Mouse (Mus musculus) liver, embryonic 14.5 days (tissue): Measurements from ENCODE around the gene Aifm3. TPM values are rescaled to one million over a fixed set of nuclear protein-coding genes. Genes with fewer than 3 reads are reported as not detected.
"Not testable (repeated sequence)": the region's sequence is repeated elsewhere in the genome, so short reads cannot be mapped to it uniquely, and the experiment has no call there.

Experiments used
- ATAC-seq: fragments of 200-750 bp; cut with Nextera tagmentation; 2 replicates; pipeline ENCODE4 v1.8.0; 2017; ENCODE audit warnings: moderate number of reproducible peaks, mild to moderate bottlenecking, moderate library complexity; ENCODE audit not compliant: insufficient read depth
- DNase-seq, 3 experiments: peaks; one replicate each; pipeline ENCODE4 v3.0.0-alpha.2; 2012 to 2013; ENCODE audit warnings: low read depth in 3 of 3, low spot score in 3 of 3
- H3K27ac ChIP-seq: fragments of 300-500 bp; sonication (generic); 2 replicates; pipeline ENCODE4 v1.5.1; 2014; ENCODE audit warnings: moderate library complexity, mild to moderate bottlenecking, control low read depth, inconsistent platforms
- H3K27me3 ChIP-seq: fragments of 300-500 bp; sonication (generic); 2 replicates; pipeline ENCODE4 v1.6.1; 2014; ENCODE audit warnings: mild to moderate bottlenecking, low read length, moderate library complexity; ENCODE audit not compliant: control insufficient read depth, insufficient read depth
- H3K36me3 ChIP-seq: fragments of 300-500 bp; sonication (generic); replicated peaks from 2 replicates; pipeline ENCODE4 v1.6.1; 2014; ENCODE audit warnings: low read depth; ENCODE audit not compliant: control insufficient read depth, insufficient read depth
- H3K4me1 ChIP-seq, 2 experiments: fragments of 200-500 bp in 1 of 2; fragments of 300-500 bp in 1 of 2; sonication (generic) in 1 of 2; replicated peaks; 2 replicates each; pipeline ENCODE4 v1.6.1; 2012 to 2014; ENCODE audit warnings: antibody characterized with exemption in 1 of 2, inconsistent platforms in 1 of 2, low read length in 1 of 2; ENCODE audit not compliant: control insufficient read depth in 2 of 2, insufficient read depth in 2 of 2
- H3K4me2 ChIP-seq: fragments of 300-500 bp; sonication (generic); 2 replicates; pipeline ENCODE4 v1.6.1; 2014; ENCODE audit warnings: low read depth, mild to moderate bottlenecking, control low read depth, moderate library complexity
- H3K4me3 ChIP-seq, 2 experiments: fragments of 200-500 bp in 1 of 2; fragments of 300-500 bp in 1 of 2; sonication (generic) in 1 of 2; 2 replicates each; pipeline ENCODE4 v1.5.1; 2012 to 2014; ENCODE audit warnings: low read depth in 2 of 2, low read length in 2 of 2, mild to moderate bottlenecking in 2 of 2, control low read depth in 1 of 2, inconsistent platforms in 1 of 2, moderate library complexity in 1 of 2; ENCODE audit not compliant: insufficient read depth in 1 of 2
- H3K9ac ChIP-seq: fragments of 300-500 bp; sonication (generic); replicated peaks from 2 replicates; pipeline ENCODE4 v1.6.1; 2014; ENCODE audit warnings: mild to moderate bottlenecking, control low read depth, moderate library complexity
- H3K9me3 ChIP-seq: fragments of 300-500 bp; sonication (generic); 2 replicates; pipeline ENCODE4 v1.6.1; 2016; ENCODE audit warnings: low read length, mixed read lengths; ENCODE audit not compliant: control insufficient read depth
- CTCF ChIP-seq: IDR thresholded peaks from 2 replicates; pipeline ENCODE4 v1.5.1; 2016; ENCODE audit warnings: antibody characterized with exemption, low read depth, control low read depth
- EP300 ChIP-seq: IDR thresholded peaks from 2 replicates; pipeline ENCODE4 v1.6.1; 2016; ENCODE audit warnings: antibody characterized with exemption, low read depth
- WGBS: fragments of 180-500 bp; shearing (Covaris S2); extraction: QIAGEN DNeasy Blood & Tissue Kit; methylation state at CpG from one replicate; pipeline ENCODE4 v1.1.7; 2014; ENCODE audit not compliant: insufficient replicate concordance; 5-methylcytosine and 5-hydroxymethylcytosine counted together
- polyA plus RNA-seq, 2 experiments: library from polyadenylated mRNA; depleted of rRNA in 1 of 2; stranded (reverse) in 1 of 2; unstranded in 1 of 2; fragments of >200 nt; fragmentation: Nextera tagmentation in 1 of 2; extraction: Ambion mirVana in 1 of 2; gene quantifications; 2 replicates each; pipeline versions ENCODE4 v1.2.1 to v1.2.3; 2012 to 2014

The Aifm3 gene
- polyA plus RNA-seq, 2 experiments, result 0.53 to 1.3 TPM

DNA sequence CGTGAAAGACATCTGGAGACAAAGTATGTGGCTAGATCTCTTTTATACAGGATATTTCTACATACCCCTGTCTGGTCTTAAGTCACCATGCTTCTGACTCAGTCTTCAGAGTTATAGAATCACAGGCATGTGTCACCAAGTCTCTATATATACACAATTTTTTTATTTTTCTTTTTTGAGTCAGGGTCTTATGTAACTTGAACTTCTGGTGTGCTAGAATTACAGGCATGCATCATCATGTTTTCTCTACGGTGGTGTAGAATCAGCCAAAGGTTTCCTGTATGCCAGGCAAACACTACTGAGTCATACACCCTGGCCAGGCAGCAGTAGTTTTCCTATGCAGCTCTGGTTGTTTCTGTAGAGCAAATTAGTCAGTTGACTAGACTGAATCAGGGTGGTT lies 53.2 kb downstream of the Aifm3 start:
- ATAC-seq (no peak), DNase-seq (no peak)
- no peak overlapping the region for H3K4me3 ChIP-seq
- H3K27me3 ChIP-seq, result no peaks in the 10 kb centered on the region; the same call in 1 of the 2 replicates
- no peaks in the 10 kb centered on the region for H3K4me1 ChIP-seq
- no peak overlapping the region for H3K4me2 ChIP-seq
- H3K9ac ChIP-seq, result no peak overlapping the region
- H3K36me3 ChIP-seq, result no peaks in the 10 kb centered on the region
- WGBS, result 44% methylated on average over 2 of the region's 2 CpGs
- no peaks in the 10 kb centered on the region; the same call in 1 of the 2 replicates for H3K9me3 ChIP-seq
- TF ChIP-seq CTCF (no peak), EP300 (no peak)
- no peak overlapping the region for H3K27ac ChIP-seq

DNA sequence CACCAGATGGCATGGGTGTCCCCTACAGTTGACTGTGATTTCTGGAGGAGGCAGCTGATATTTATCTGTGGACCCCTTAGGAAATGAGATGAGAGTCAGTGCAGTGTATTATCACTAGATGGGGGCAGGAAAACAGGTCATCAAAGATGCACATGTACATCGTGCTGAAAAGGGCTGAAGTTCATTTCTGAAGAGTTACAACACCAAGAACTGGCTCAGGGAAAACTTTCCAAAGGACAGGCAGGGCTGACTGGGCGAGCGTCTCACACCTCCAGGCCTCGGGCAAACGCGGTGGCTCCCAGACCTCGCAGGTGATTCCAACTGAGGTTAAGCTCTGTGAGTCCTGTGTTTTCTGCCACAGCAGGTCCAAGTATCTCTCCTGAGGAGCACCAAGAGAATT lies 63.4 kb downstream of the Aifm3 start:
- H3K9me3 ChIP-seq, result no peaks in the 10 kb centered on the region
- WGBS, result 57% methylated on average over 7 of the region's 7 CpGs
- no peak overlapping the region for H3K9ac ChIP-seq
- H3K36me3 ChIP-seq, result no peaks in the 10 kb centered on the region
- no peak overlapping the region for H3K4me3 ChIP-seq
- no peak overlapping the region for H3K4me2 ChIP-seq
- H3K4me1 ChIP-seq, result peaks cover 21 to 23% of the 10 kb centered on the region in 2 experiments
- H3K27me3 ChIP-seq, result no peaks in the 10 kb centered on the region
- no peak for DNase-seq
- TF ChIP-seq EP300, result no peak
- TF ChIP-seq CTCF, result no peak
- H3K27ac ChIP-seq, result no peak overlapping the region
- no peak for ATAC-seq

DNA sequence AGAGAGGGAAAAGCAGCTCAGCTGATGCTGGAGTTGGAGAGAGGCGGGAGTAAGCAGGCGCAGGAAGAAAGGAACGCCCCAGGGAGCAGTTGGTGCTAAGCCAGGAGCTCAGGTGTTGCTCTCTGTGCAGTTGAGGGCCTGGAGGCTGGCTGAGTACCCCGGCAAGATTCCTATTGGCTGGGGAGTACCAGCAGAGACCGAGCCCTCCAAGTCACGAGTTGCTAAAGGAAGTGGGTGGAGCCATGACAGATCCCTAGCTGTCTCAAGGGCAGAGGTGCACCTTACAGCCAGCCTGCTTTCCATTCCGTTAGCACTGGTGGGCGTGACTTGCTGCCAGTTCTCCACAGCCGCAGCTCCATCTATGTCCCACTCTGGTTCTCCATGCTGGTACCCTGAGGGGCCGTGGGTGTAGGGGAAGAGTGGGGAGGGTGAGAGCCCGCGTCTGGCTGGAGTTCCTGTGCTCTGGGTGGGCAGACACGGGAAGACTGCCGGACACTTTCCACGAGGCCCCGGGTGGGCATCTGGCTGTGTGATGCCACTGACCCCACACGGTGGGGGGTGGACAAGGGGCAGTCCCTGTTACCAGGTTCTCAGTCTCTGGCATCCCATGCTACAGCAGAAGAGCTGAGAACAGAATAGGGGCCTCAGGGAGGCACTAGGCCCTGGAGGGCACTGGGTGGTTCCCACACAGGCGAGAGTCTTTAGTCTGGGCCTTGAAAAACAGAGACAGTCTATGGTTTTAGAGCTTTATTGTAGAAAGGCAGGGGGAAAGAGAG lies 64.7 kb downstream of the Aifm3 start:
- no peaks in the 10 kb centered on the region for H3K27me3 ChIP-seq
- TF ChIP-seq CTCF (no peak), EP300 (no peak)
- ATAC-seq, result peak; percentile 87
- peak overlapping the region; percentile 83 for H3K4me2 ChIP-seq
- peak overlapping the region; percentile 76 for H3K27ac ChIP-seq
- H3K4me3 ChIP-seq, result peak overlapping the region; percentile 3 to 50
- peak overlapping the region; percentile 52 for H3K9ac ChIP-seq
- 11% methylated on average over 18 of the region's 18 CpGs for WGBS
- peaks cover 21 to 32% of the 10 kb centered on the region in 2 experiments for H3K4me1 ChIP-seq
- no peaks in the 10 kb centered on the region for H3K9me3 ChIP-seq
- no peaks in the 10 kb centered on the region for H3K36me3 ChIP-seq
- DNase-seq, result peak; percentile 72 to 76 (median 74)

DNA sequence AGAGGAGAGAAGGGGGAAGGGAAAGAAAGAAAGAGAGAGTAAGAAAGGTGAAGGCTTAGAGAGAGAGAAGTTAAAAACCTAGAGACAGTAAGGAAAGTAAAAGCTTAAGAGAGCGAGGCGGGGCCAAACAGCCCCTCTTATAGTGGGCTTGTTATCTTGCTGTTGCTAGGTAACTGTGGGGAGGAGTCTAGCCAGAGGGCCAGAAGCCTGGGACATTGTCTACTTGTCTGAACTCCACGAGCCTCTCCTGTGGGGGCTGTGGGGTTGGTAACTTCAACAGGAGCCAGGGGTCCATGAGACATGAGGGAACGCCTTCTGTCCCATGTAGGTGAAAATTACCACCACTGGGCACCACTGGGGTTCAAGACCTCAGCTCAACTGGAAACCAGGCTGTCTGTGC lies 65.3 kb downstream of the Aifm3 start:
- H3K9me3 ChIP-seq, H3K27me3 ChIP-seq, H3K36me3 ChIP-seq: not testable (repeated sequence)
- 9% methylated on average over 4 of the region's 4 CpGs for WGBS
- peak; percentile 66 for ATAC-seq
- peak; percentile 52 to 62 (median 58) for DNase-seq
- H3K9ac ChIP-seq, result peak overlapping the region; percentile 52
- peak overlapping the region; percentile 83 for H3K4me2 ChIP-seq
- peaks cover 21 to 33% of the 10 kb centered on the region in 2 experiments for H3K4me1 ChIP-seq
- peak overlapping the region in 1 of 2 experiments; percentile 50; a peak in 2 of 4 replicates for H3K4me3 ChIP-seq
- H3K27ac ChIP-seq, result peak overlapping the region; percentile 76

DNA sequence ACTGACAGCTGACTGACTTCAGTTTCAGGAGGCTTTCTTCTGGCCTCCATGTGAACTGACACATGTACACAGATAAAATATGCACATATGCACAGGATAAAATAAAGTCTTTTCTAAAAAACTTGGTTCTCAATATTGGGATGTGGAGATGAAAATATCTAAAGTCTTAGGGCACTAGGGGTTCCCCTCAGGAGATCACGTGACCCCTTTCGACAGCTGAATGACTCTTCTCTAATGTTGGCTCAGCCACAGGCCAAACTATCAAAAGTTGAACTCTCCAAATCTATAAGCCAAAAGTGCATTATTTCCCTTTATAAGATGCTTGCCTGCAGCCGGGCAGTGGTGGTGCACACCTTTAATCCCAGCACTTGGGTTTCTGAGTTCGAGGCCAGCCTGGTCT lies 66.8 kb downstream of the Aifm3 start:
- no peaks in the 10 kb centered on the region for H3K27me3 ChIP-seq
- H3K9ac ChIP-seq, result no peak overlapping the region
- no peak overlapping the region for H3K4me3 ChIP-seq
- no peak for DNase-seq
- H3K36me3 ChIP-seq, result no peaks in the 10 kb centered on the region
- no peaks in the 10 kb centered on the region for H3K9me3 ChIP-seq
- TF ChIP-seq EP300 (no peak), CTCF (no peak)
- no peak for ATAC-seq
- H3K27ac ChIP-seq, result no peak overlapping the region
- WGBS, result 73% methylated on average over 4 of the region's 4 CpGs
- H3K4me2 ChIP-seq, result no peak overlapping the region
- peaks cover 23 to 33% of the 10 kb centered on the region in 2 experiments for H3K4me1 ChIP-seq
